Mouse (Mus musculus) liver, postnatal 0 days (tissue): ENCODE data around the gene Ccl12.

Experiments
- CTCF ChIP-seq: sonication (generic); IDR thresholded peaks from 2 replicates; pipeline ENCODE4 v1.5.1; 2016; ENCODE audit warnings: antibody characterized with exemption, low read depth
- EP300 ChIP-seq: IDR thresholded peaks from 2 replicates; pipeline ENCODE4 v1.6.1; 2016; ENCODE audit warnings: antibody characterized with exemption, low read depth, mild to moderate bottlenecking

DNA sequence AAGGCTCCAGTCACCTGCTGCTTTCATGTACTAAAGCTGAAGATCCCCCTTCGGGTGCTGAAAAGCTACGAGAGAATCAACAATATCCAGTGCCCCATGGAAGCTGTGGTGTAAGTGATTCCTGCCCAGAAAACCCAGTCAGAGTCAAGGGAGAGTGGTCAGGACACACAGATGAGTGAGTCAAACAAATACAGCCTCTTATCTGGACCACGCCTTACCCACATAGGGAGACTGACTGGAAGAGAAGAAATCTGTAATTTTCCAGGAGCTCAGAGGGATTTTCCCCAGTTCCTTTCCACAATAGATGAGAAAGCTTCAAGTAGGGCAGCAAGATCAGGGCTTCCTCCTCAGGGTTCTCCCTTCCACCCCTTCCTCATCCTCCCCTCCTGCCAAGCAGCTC lies 14.4 kb downstream of the Ccl12 start:
- TF ChIP-seq CTCF (no peak), EP300 (no peak)
